Comparison of ENCODE assay signal across 13 mouse cellular contexts in genomic region chr15:95883559-95883958, GRCm38 (mm10).
DNase-seq lines count a peak whose midpoint lies in the region; ATAC-seq and TF ChIP-seq lines count a peak whose summit lies in the region.
"Had no signal": no experiment of that assay in that cellular context is flagged by ENCODE, and none has a peak within 500 bp of the region (broad histone marks: within the 10 kb centered on the region; RNA-seq: fewer than 3 reads in every experiment).

No protein-coding gene starts in this region.

- 22% methylated on average over 6 of the region's 6 CpGs for WGBS in heart, embryonic 13.5 days
- WGBS in bone marrow, adult 2 months, result 27% methylated on average over 6 of the region's 6 CpGs
- 64% methylated on average over 6 of the region's 6 CpGs for WGBS in intestine, embryonic 16.5 days
- WGBS in spleen, adult 2 months, result 66% methylated on average over 6 of the region's 6 CpGs

- peaks cover 80% of the 10 kb centered on the region for H3K4me1 ChIP-seq in heart, embryonic 13.5 days
- H3K4me1 ChIP-seq in bone marrow, adult 2 months (ENCODE audit: control insufficient read depth, insufficient read depth, low read length), result peaks cover 7% of the 10 kb centered on the region
- peaks cover 48% of the 10 kb centered on the region for H3K4me1 ChIP-seq in intestine, embryonic 16.5 days (ENCODE audit: control insufficient read depth, insufficient read depth, low read length)
- H3K4me1 ChIP-seq in spleen, adult 2 months (ENCODE audit: control insufficient read depth, insufficient read depth, insufficient read length), result peaks cover 10% of the 10 kb centered on the region

- peak overlapping the region; percentile 61; the same call in 1 of the 2 replicates for H3K27ac ChIP-seq in heart, embryonic 13.5 days (replicated peaks)
- H3K27ac ChIP-seq in bone marrow, adult 2 months (ENCODE audit: control insufficient read depth, insufficient read depth, low read depth, low read length, poor library complexity), result peak overlapping the region; percentile 89
- no peak overlapping the region for H3K27ac ChIP-seq in intestine, embryonic 16.5 days (ENCODE audit: low read length)
- peak overlapping the region; percentile 11; the same call in 1 of the 2 replicates for H3K27ac ChIP-seq in spleen, adult 2 months (ENCODE audit: insufficient read depth, low read length)
- H3K27ac ChIP-seq: forebrain, embryonic 10.5 days; hindbrain, embryonic 13.5 days; kidney, postnatal 0 days had no signal

- H3K36me3 ChIP-seq in heart, embryonic 13.5 days, result no peaks in the 10 kb centered on the region
- H3K36me3 ChIP-seq in intestine, embryonic 16.5 days (ENCODE audit: control insufficient read depth, insufficient read depth, low read length), result no peaks in the 10 kb centered on the region
- H3K36me3 ChIP-seq in spleen, adult 2 months (ENCODE audit: control insufficient read depth, insufficient read depth, low read length), result no peaks in the 10 kb centered on the region
- H3K36me3 ChIP-seq: forebrain, embryonic 10.5 days; hindbrain, embryonic 13.5 days had no signal

- no peak for DNase-seq in heart, adult 8-10 months (ENCODE audit: low spot score)
- DNase-seq in spleen, adult 2 months (ENCODE audit: low read depth in 1 of 2, low spot score in 2 of 2), result no peak
- no peak for DNase-seq in retina, embryonic 14.5 days (ENCODE audit: low spot score)
- no peak for DNase-seq in kidney, postnatal 4 days
- DNase-seq in layer of hippocampus, postnatal 25 days (ENCODE audit: extremely low spot score in 1 of 2, low spot score in 1 of 2), result no peak
- DNase-seq: lung, adult 2 months had no signal

- H3K4me3 ChIP-seq in heart, embryonic 13.5 days, result no peak overlapping the region
- peak overlapping the region; percentile 42 for H3K4me3 ChIP-seq in bone marrow, adult 2 months (replicated peaks; ENCODE audit: control insufficient read depth, low read depth, low read length)
- no peak overlapping the region for H3K4me3 ChIP-seq in intestine, embryonic 16.5 days (ENCODE audit: low read length)
- no peak overlapping the region for H3K4me3 ChIP-seq in spleen, adult 2 months (ENCODE audit: extremely low read depth, insufficient read depth, insufficient read length)
- H3K4me3 ChIP-seq: forebrain, embryonic 10.5 days; hindbrain, embryonic 13.5 days had no signal

- no peaks in the 10 kb centered on the region for H3K9me3 ChIP-seq in heart, embryonic 13.5 days
- no peaks in the 10 kb centered on the region for H3K9me3 ChIP-seq in intestine, embryonic 16.5 days (ENCODE audit: control insufficient read depth, low read length)
- H3K9me3 ChIP-seq: forebrain, embryonic 10.5 days; hindbrain, embryonic 13.5 days had no signal

- peak; percentile 74 for ATAC-seq in heart, embryonic 13.5 days (ENCODE audit: extremely low read depth, insufficient number of reproducible peaks, low FRiP score, low TSS enrichment)
- ATAC-seq in intestine, embryonic 16.5 days, result peak; percentile 41

- H3K4me2 ChIP-seq in heart, embryonic 13.5 days, result peak overlapping the region; percentile 35
- no peak overlapping the region for H3K4me2 ChIP-seq in intestine, embryonic 16.5 days (ENCODE audit: low read depth, low read length)
- H3K4me2 ChIP-seq: hindbrain, embryonic 13.5 days had no signal

- TF ChIP-seq POLR2A in bone marrow, adult 2 months (IDR thresholded peaks at IDR 0.05; ENCODE audit: borderline replicate concordance, control insufficient read depth, low read depth, low read length), result no peak
- no peak for TF ChIP-seq POLR2A in spleen, adult 2 months (IDR thresholded peaks at IDR 0.05; ENCODE audit: low read depth, low read length)

- no peak for TF ChIP-seq CTCF in bone marrow, adult 2 months (IDR thresholded peaks at IDR 0.05; ENCODE audit: control insufficient read depth, insufficient read depth, low read length)
- TF ChIP-seq CTCF in spleen, adult 2 months (IDR thresholded peaks at IDR 0.05; ENCODE audit: extremely low read depth, insufficient read depth, insufficient read length, insufficient replicate concordance), result no peak

- no peaks in the 10 kb centered on the region for H3K27me3 ChIP-seq in heart, embryonic 13.5 days (replicated peaks)
- H3K27me3 ChIP-seq in intestine, embryonic 16.5 days (replicated peaks; ENCODE audit: control insufficient read depth, insufficient read depth, low read length), result no peaks in the 10 kb centered on the region
- H3K27me3 ChIP-seq in spleen, adult 2 months (ENCODE audit: control insufficient read depth, insufficient read depth, low read length), result no peaks in the 10 kb centered on the region
- H3K27me3 ChIP-seq: CH12.LX; hindbrain, embryonic 13.5 days had no signal

- H3K9ac ChIP-seq in heart, embryonic 13.5 days, result 0 out of 2 replicates have a peak overlapping the region, but pooled peaks have one; percentile 33
- H3K9ac ChIP-seq in intestine, embryonic 16.5 days (ENCODE audit: low read depth, low read length), result no peak overlapping the region
- H3K9ac ChIP-seq: hindbrain, embryonic 13.5 days had no signal
